Mouse (Mus musculus) limb, embryonic 11.5 days (tissue): ENCODE data around the gene Gm49366. TPM values are rescaled to one million over a fixed set of nuclear protein-coding genes. Genes with fewer than 3 reads are reported as not detected.
"Not testable (repeated sequence)": the region's sequence is repeated elsewhere in the genome, so short reads cannot be mapped to it uniquely, and the experiment has no call there.

Experiments
- ATAC-seq: fragments of 200-750 bp; cut with Nextera tagmentation; 2 replicates; pipeline ENCODE4 v1.8.0; 2017; ENCODE audit warnings: low read depth; ENCODE audit not compliant: insufficient number of reproducible peaks, low FRiP score, low TSS enrichment
- DNase-seq: peaks from one replicate; pipeline ENCODE4 v3.0.0-alpha.2; 2015; ENCODE audit warnings: low spot score
- H3K27ac ChIP-seq: fragments of 300-500 bp; sonication (generic); replicated peaks from 2 replicates; pipeline ENCODE4 v1.5.1; 2014; ENCODE audit warnings: low read depth, mild to moderate bottlenecking, low read length
- H3K27me3 ChIP-seq: fragments of 300-500 bp; sonication (generic); 2 replicates; pipeline ENCODE4 v1.6.1; 2014; ENCODE audit warnings: mild to moderate bottlenecking, low read length, mixed read lengths; ENCODE audit not compliant: control insufficient read depth, insufficient read depth
- H3K36me3 ChIP-seq: fragments of 300-500 bp; sonication (generic); 2 replicates; pipeline ENCODE4 v1.6.1; 2014; ENCODE audit warnings: mild to moderate bottlenecking, low read length, moderate library complexity, mixed read lengths; ENCODE audit not compliant: control insufficient read depth, insufficient read depth
- H3K4me1 ChIP-seq: fragments of 300-500 bp; sonication (generic); 2 replicates; pipeline ENCODE4 v1.6.1; 2014; ENCODE audit warnings: low read length, mixed read lengths; ENCODE audit not compliant: control insufficient read depth, insufficient read depth
- H3K4me2 ChIP-seq: fragments of 300-500 bp; sonication (generic); 2 replicates; pipeline ENCODE4 v1.6.1; 2014; ENCODE audit warnings: low read depth, mild to moderate bottlenecking, moderate library complexity; ENCODE audit not compliant: severe bottlenecking
- H3K4me3 ChIP-seq: fragments of 300-500 bp; sonication (generic); 2 replicates; pipeline ENCODE4 v1.5.1; 2014; ENCODE audit warnings: low read depth, low read length
- H3K9ac ChIP-seq: fragments of 300-500 bp; sonication (generic); 2 replicates; pipeline ENCODE4 v1.6.1; 2014; ENCODE audit warnings: mild to moderate bottlenecking, low read length
- H3K9me3 ChIP-seq: fragments of 300-500 bp; sonication (generic); 2 replicates; pipeline ENCODE4 v1.6.1; 2016; ENCODE audit warnings: low read length; ENCODE audit not compliant: control insufficient read depth
- WGBS: fragments of 180-500 bp; shearing (Covaris S2); extraction: QIAGEN DNeasy Blood & Tissue Kit; methylation state at CpG from one replicate; pipeline ENCODE4 v1.1.7; 2014; 5-methylcytosine and 5-hydroxymethylcytosine counted together
- polyA plus RNA-seq: library from polyadenylated mRNA; unstranded; fragments of >200 nt; fragmentation: Nextera tagmentation; extraction: Ambion mirVana; gene quantifications from 2 replicates; pipeline ENCODE4 v1.2.1, GENCODE M21; 2014

The Gm49366 gene
- polyA plus RNA-seq, 1 experiment from 2014 or later = not detected

DNA sequence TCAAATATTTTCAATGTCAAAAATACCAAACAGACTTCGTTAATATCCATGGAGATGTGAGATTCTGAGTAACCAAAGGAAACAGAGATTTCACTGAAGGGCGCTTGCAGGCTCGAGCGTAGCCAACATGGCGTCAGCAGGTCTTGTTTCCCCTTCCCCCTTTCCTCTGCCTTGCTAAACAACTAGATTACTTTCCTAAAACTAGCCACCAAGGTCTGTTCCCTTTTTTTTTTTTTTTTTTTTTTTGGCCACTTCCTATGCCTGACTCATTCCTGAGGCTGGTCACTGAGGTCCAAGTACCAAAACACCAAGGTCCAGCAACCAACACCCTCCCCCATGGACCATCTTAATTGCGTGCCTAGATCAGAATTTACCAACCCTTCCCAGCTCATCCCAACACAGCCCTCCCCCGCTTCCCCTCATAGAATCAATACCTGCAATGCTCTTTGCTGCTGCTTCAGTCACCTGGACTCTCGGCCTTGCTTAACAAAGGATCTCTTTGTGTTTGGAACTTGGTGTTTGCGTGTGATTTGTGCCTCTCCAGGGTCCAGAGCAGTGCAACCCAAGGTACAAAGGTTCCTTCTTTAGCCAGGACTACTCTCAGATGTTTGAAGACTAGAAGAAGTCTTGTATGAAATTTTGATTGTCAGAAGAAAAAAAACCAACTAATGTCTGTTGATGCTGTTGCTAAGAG is 15.5 kb upstream of the Gm49366 start:
- ATAC-seq = no peak
- Histone ChIP-seq H3K9ac (no peak overlapping the region), H3K4me3 (no peak overlapping the region), H3K9me3 (no peaks in the 10 kb centered on the region), H3K27ac (no peak overlapping the region), H3K4me2 (no peak overlapping the region), H3K4me1 (no peaks in the 10 kb centered on the region), H3K27me3 (no peaks in the 10 kb centered on the region), H3K36me3 (no peaks in the 10 kb centered on the region)
- peak; percentile 31 for DNase-seq
- WGBS = 85% methylated on average over 9 of the region's 9 CpGs

DNA sequence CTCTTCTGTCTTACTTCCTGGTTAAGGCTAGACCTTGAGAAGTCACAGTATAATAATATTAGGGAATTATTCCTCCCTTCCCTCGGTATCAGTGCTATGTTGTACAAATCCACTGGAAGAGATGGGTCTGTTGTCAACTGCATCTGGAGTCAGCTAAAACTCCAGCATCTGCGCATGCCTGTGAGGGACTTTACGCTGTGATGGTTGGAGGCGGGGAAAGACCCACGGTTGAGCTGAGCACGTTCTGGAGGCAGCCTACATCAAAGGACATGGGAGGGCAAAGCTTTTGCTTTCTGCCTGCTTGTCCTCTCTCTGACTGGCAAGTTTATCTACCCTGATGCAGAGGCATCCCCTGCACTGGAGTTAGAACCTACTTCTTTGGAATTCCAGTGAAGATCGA is 12.8 kb upstream of the Gm49366 start:
- Histone ChIP-seq H3K27ac (no peak overlapping the region), H3K9me3 (no peaks in the 10 kb centered on the region), H3K27me3 (no peaks in the 10 kb centered on the region), H3K36me3 (no peaks in the 10 kb centered on the region), H3K4me1 (no peaks in the 10 kb centered on the region), H3K4me2 (no peak overlapping the region), H3K9ac (no peak overlapping the region), H3K4me3 (no peak overlapping the region)
- ATAC-seq (no peak), DNase-seq (no peak)
- WGBS = 85% methylated on average over 7 of the region's 7 CpGs

DNA sequence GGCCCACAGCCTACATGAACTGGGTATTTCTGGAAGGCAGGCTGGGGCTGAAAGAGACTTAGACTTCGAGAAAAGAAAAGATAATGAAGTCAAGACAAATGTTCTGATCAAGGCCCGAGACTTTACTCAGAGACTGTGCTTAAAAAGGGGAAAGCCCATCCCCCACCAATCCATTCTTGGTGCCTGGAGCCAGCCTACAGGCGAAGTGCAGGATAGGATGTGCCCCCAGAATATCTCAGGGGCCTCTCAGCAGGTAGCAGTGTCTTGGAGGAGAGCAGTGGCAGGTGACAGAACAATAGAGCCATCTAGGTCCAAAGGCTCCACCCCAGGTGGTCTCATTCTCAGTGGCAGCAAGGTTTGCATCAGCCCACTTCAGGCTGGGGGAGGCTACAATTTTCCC is 10.4 kb upstream of the Gm49366 start:
- DNase-seq, H3K27me3 ChIP-seq, H3K9me3 ChIP-seq, H3K27ac ChIP-seq, H3K9ac ChIP-seq, H3K4me3 ChIP-seq, ATAC-seq, H3K4me1 ChIP-seq, H3K36me3 ChIP-seq, H3K4me2 ChIP-seq: not testable (repeated sequence)
- WGBS = 72% methylated on average over 3 of the region's 3 CpGs

DNA sequence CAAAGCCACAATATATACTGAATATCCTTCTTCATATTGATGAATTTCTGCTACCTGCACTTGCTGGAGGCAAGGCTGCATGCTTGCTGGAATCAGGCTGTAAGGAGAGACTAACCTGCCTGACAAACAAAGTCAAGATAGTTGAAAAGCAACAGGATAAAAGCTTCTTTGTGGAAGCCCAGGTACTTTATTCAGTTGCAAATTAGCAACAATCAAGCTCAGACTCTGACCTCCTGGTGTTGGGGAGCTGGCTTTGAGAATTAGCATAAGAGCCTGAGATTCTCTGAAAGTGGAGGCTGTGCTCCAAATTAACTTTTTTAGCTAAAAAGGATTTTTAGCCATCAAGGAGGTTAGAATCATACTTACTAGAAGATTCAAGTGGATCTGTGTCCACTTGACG is 9.7 kb upstream of the Gm49366 start:
- H3K27me3 ChIP-seq, H3K4me1 ChIP-seq, H3K9ac ChIP-seq, DNase-seq, ATAC-seq, H3K4me3 ChIP-seq, H3K27ac ChIP-seq, H3K9me3 ChIP-seq, H3K4me2 ChIP-seq, H3K36me3 ChIP-seq: not testable (repeated sequence)
- WGBS = 92% methylated on average over 1 of the region's 1 CpGs

DNA sequence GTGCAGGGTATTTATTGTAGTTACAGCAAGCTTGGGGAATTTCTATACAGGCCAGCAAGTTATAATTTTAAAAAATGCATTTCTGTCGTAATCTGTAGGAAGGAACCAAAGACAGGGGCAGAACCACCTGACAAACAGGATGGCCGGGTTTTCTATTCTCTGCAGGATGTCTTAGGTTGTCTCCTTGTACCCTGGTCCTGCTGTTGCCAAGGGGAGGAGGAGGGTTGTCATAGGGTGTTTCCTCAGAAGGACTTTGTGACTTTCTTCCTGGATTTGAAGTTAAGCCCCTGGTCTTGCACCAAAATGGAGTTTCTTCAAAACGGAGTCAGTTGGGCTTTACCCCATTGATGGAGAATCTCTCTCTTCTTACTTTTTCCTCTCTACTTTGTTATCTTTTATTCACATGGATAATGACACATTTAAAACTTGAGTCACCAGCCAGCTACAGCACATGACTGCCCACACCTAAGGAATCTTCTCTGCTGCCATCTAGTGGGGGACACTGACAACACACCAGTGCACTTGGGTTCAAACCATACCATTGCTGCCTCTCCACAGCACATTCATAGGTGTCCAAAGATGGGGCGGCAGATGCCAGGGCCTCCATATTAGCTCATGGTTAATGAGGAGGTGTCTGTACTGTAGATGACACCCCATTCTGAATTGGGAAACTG is 7.9 kb upstream of the Gm49366 start:
- 72% methylated on average over 4 of the region's 4 CpGs for WGBS
- H3K36me3 ChIP-seq = no peaks in the 10 kb centered on the region
- H3K27me3 ChIP-seq = no peaks in the 10 kb centered on the region
- no peaks in the 10 kb centered on the region for H3K9me3 ChIP-seq
- H3K9ac ChIP-seq = no peak overlapping the region
- peak; percentile 39; the same call in 1 of the 2 replicates for ATAC-seq
- no peaks in the 10 kb centered on the region for H3K4me1 ChIP-seq
- peak; percentile 81 for DNase-seq
- H3K4me3 ChIP-seq = no peak overlapping the region
- H3K4me2 ChIP-seq = no peak overlapping the region
- no peak overlapping the region for H3K27ac ChIP-seq

DNA sequence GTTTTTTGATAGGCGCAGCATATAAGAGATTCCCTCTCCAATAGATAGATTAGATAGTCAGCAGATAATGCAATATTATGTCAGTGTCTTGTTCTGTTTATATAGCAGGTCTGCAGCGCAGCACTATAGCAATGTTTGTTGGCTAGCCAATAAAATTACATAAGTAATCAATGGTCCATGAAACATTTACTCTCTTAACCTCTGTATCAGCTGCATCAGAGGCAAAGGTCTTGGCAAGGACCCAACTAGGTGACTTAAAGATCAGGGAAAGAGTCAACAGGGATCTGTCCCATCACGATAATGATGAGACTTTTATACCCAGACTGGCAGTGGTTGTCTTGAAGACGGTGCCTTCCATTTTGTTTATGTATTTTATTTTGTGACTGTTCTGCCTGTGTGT is 5.9 kb upstream of the Gm49366 start:
- Histone ChIP-seq H3K27me3 (no peaks in the 10 kb centered on the region), H3K4me2 (no peak overlapping the region)
- 93% methylated on average over 4 of the region's 4 CpGs for WGBS

DNA sequence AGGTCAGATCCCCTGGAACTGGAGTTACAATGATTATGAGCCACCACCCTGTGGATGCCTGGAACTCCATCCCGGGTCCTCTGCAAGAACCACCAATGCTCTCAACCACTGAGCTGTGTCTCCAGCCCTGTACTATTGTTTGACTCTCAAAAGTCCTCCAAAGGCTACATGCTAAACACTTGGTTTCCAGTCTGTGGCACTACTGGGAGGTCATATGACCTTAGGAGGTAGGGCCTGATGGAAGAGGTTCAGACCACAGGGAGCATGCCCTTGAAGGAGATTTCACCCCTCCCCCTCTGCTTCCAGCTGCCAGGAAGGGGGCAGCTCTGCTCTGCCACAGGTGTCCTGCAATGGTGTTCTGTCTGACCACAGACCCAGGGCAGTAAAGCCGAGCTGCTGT is 5.4 kb upstream of the Gm49366 start:
- not testable (repeated sequence) for H3K9ac ChIP-seq, H3K27ac ChIP-seq, H3K4me1 ChIP-seq, H3K36me3 ChIP-seq, H3K9me3 ChIP-seq, DNase-seq, ATAC-seq, H3K4me3 ChIP-seq, H3K4me2 ChIP-seq, H3K27me3 ChIP-seq
- WGBS = 79% methylated on average over 2 of the region's 2 CpGs

More for the DNA sequence above, 5.9 kb upstream of the Gm49366 start:
- no peaks in the 10 kb centered on the region for H3K9me3 ChIP-seq
- no peak overlapping the region for H3K27ac ChIP-seq
- no peak overlapping the region for H3K9ac ChIP-seq
- no peak for DNase-seq
- ATAC-seq = no peak
- no peaks in the 10 kb centered on the region for H3K4me1 ChIP-seq
- no peak overlapping the region for H3K4me3 ChIP-seq
- H3K36me3 ChIP-seq = no peaks in the 10 kb centered on the region

DNA sequence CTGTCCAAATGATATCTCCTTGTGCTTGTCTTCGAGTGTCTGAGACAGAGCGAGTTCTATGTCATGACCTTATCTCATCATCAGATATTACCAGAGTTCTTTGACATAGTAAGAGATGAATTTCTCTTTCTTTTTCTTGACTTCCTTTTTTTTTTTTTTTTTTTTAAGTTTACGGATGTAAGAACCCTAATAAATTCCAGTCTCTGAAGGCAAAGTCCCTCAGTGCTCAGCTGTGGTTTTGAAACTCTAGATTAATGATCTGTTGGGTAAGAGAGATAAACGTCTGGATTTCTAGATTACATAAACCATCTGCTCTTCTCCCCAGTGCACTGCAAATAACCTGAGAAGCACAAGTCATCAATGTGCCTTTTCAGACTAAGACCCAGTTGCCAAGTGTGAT is 4.6 kb upstream of the Gm49366 start:
- DNase-seq (no peak), ATAC-seq (no peak)
- WGBS = 57% methylated on average over 4 of the region's 4 CpGs
- Histone ChIP-seq H3K27ac (no peak overlapping the region), H3K4me3 (no peak overlapping the region), H3K9me3 (no peaks in the 10 kb centered on the region), H3K4me2 (no peak overlapping the region), H3K9ac (no peak overlapping the region), H3K27me3 (no peaks in the 10 kb centered on the region), H3K4me1 (no peaks in the 10 kb centered on the region), H3K36me3 (no peaks in the 10 kb centered on the region)
